Mouse (Mus musculus): ENCODE data around the gene Manba. TPM values are rescaled to one million over a fixed set of nuclear protein-coding genes. Genes with fewer than 3 reads are reported as not detected.
A peak's percentile ranks its signal among the peaks of the same experiment; 100 is the strongest.
"Not testable (repeated sequence)": the region's sequence is repeated elsewhere in the genome, so short reads cannot be mapped to it uniquely, and the experiment has no call there.

The Manba gene
- total and polyA plus RNA-seq, 3 experiments, result 30.9 to 35.2 (median 31.5) TPM

DNA sequence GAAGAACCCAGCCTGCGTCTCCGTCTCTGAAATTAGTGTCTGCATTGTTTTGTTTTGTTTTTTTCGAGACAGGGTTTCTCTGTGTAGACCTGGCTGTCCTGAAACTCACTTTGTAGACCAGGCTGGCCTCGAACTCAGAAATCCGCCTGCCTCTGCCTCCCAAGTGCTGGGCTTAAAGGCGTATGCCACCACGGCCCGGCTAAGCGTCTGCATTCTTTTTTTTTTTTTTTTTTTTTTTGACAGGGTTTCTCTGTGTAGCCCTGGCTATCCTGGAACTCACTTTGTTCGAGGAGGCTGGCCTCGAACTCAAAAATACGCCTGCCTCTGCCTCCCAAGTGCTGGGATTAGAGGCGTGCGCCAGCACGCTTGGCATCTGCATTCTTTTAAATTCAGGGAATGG lies 761 bp upstream of the Manba start:
- Histone ChIP-seq H3K4me1 (ENCODE audit: control insufficient read depth in 1 of 2, insufficient read depth in 2 of 2) (peaks cover 6 to 36% of the 10 kb centered on the region in 2 experiments), H3K36me3 (replicated peaks in 1 of 2; ENCODE audit: control insufficient read depth in 1 of 2, insufficient read depth in 1 of 2, low read length in 1 of 2) (peaks cover 0 to 48% of the 10 kb centered on the region in 2 experiments), H3K4me2 (ENCODE audit: insufficient read depth, low read depth, poor library complexity, severe bottlenecking) (peak overlapping the region; percentile 72), H3K9ac (ENCODE audit: insufficient read depth, low read depth) (peak overlapping the region; percentile 47), H3K4me3 (replicated peaks in 1 of 3; ENCODE audit: low read depth in 2 of 3, low read length in 2 of 3, poor library complexity in 1 of 3) (peak overlapping the region; percentile 65 to 89 (median 74))
- DNase-seq (ENCODE audit: extremely low read depth); H3K79me2 ChIP-seq (replicated peaks; ENCODE audit: control insufficient read depth, extremely low read depth, insufficient read depth, poor library complexity, severe bottlenecking); H3K27me3 ChIP-seq (replicated peaks); H3K9me3 ChIP-seq (replicated peaks; ENCODE audit: low read length); dilution Hi-C loops (cut with MboI; ENCODE audit: extremely low pct_ligation_motif_present, extremely low pct_unique_long_range_greater_than_20kb, low sequenced_read_pairs); in situ Hi-C loops (cut with MboI; ENCODE audit: low pct_ligation_motif_present, low pct_unique_long_range_greater_than_20kb, low sequenced_read_pairs); H3K27ac ChIP-seq (ENCODE audit: insufficient read depth, low read depth): not testable (repeated sequence)
- TF ChIP-seq RCOR1 (conservative IDR thresholded peaks at IDR 0.05; ENCODE audit: low read depth, low read length) (0 out of 2 replicates have a peak, but pooled peaks have one; percentile 13), ZNF384 (IDR thresholded peaks at IDR 0.05; ENCODE audit: low read depth, low read length) (peak; percentile 46)

DNA sequence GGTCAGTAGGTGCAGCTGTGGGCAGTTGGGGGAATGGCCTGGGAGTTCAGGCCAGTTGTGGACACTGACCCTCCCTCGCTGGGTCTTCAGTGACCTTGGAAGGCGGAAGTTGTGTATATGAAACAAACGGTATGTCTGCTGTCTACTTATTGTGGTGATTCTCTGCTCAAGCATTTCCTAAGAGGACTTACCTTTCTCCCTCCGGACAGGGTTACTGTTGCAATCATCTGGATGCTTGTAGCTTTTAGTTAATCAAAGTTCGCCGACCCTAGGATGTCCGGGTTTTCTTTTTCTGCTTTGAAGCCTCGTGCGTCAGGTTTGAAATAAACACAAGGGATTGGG lies 460 bp downstream of the Manba start:
- in situ Hi-C loops (cut with MboI; ENCODE audit: low pct_ligation_motif_present, low pct_unique_long_range_greater_than_20kb, low sequenced_read_pairs), result no loop called here
- Histone ChIP-seq H3K4me3 (replicated peaks in 1 of 3; ENCODE audit: low read depth in 2 of 3, low read length in 2 of 3, poor library complexity in 1 of 3) (peak overlapping the region; percentile 65 to 89 (median 74)), H3K9ac (ENCODE audit: insufficient read depth, low read depth) (peak overlapping the region; percentile 47), H3K36me3 (replicated peaks in 1 of 2; ENCODE audit: control insufficient read depth in 1 of 2, insufficient read depth in 1 of 2, low read length in 1 of 2) (peaks cover 0 to 51% of the 10 kb centered on the region in 2 experiments), H3K9me3 (replicated peaks; ENCODE audit: low read length) (peaks cover 5% of the 10 kb centered on the region), H3K27ac (ENCODE audit: insufficient read depth, low read depth) (peak overlapping the region; percentile 9; the same call in 1 of the 2 replicates), H3K79me2 (replicated peaks; ENCODE audit: control insufficient read depth, extremely low read depth, insufficient read depth, poor library complexity, severe bottlenecking) (peaks cover 8% of the 10 kb centered on the region), H3K4me2 (ENCODE audit: insufficient read depth, low read depth, poor library complexity, severe bottlenecking) (peak overlapping the region; percentile 72), H3K4me1 (ENCODE audit: control insufficient read depth in 1 of 2, insufficient read depth in 2 of 2) (peaks cover 6 to 36% of the 10 kb centered on the region in 2 experiments), H3K27me3 (replicated peaks) (no peaks in the 10 kb centered on the region)
- dilution Hi-C loops (cut with MboI; ENCODE audit: extremely low pct_ligation_motif_present, extremely low pct_unique_long_range_greater_than_20kb, low sequenced_read_pairs), result no loop called here
- DNase-seq (ENCODE audit: extremely low read depth), result no peak
- TF ChIP-seq ZKSCAN1 (IDR thresholded peaks at IDR 0.05; ENCODE audit: borderline replicate concordance, low read depth, low read length) (no peak), POLR2A (IDR thresholded peaks at IDR 0.05; ENCODE audit: low read depth, low read length) (no peak), ZMIZ1 (IDR thresholded peaks at IDR 0.05; ENCODE audit: low read depth, low read length) (no peak), NELFE (IDR thresholded peaks at IDR 0.05; ENCODE audit: low read depth, low read length) (no peak; the same call in 1 of the 2 replicates), RCOR1 (conservative IDR thresholded peaks at IDR 0.05; ENCODE audit: low read depth, low read length) (no peak), GABPA (IDR thresholded peaks at IDR 0.05; ENCODE audit: insufficient replicate concordance, low read depth, low read length) (no peak), MAX (IDR thresholded peaks at IDR 0.05; ENCODE audit: low read length) (peak; percentile 77), PAX5 (IDR thresholded peaks at IDR 0.05; ENCODE audit: low read length) (no peak), TCF12 (IDR thresholded peaks at IDR 0.05; ENCODE audit: low read depth, low read length) (no peak), EP300 (IDR thresholded peaks at IDR 0.05; ENCODE audit: low read length) (0 out of 2 replicates have a peak, but pooled peaks have one; percentile 31), CTCF (conservative IDR thresholded peaks at IDR 0.05 in 1 of 2, IDR thresholded peaks at IDR 0.05 in 1 of 2; ENCODE audit: low read depth in 2 of 2, low read length in 2 of 2) (no peak), ETS1 (conservative IDR thresholded peaks at IDR 0.05; ENCODE audit: low read depth, low read length) (no peak), MAFK (IDR thresholded peaks at IDR 0.05; ENCODE audit: insufficient replicate concordance, low read length) (no peak), SMC3 (IDR thresholded peaks at IDR 0.05; ENCODE audit: low read depth, low read length) (no peak), POLR2AphosphoS2 (IDR thresholded peaks at IDR 0.05; ENCODE audit: low read depth, low read length) (no peak), ELF1 (IDR thresholded peaks at IDR 0.05; ENCODE audit: low read depth, low read length) (peak; percentile 37; the same call in 1 of the 2 replicates), ZNF384 (IDR thresholded peaks at IDR 0.05; ENCODE audit: low read depth, low read length) (no peak), USF1 (IDR thresholded peaks at IDR 0.05; ENCODE audit: low read depth, low read length) (no peak), MYC (IDR thresholded peaks at IDR 0.05; ENCODE audit: low read depth, low read length) (peak; percentile 34; the same call in 1 of the 2 replicates), USF2 (conservative IDR thresholded peaks at IDR 0.05; ENCODE audit: low read depth, low read length) (no peak), JUND (conservative IDR thresholded peaks at IDR 0.05; ENCODE audit: low read depth, low read length) (no peak), JUN (IDR thresholded peaks at IDR 0.05; ENCODE audit: insufficient read depth, low read depth, low read length) (no peak), TBP (conservative IDR thresholded peaks at IDR 0.05; ENCODE audit: low read depth, low read length) (no peak), HCFC1 (IDR thresholded peaks at IDR 0.05; ENCODE audit: low read depth, low read length) (peak; percentile 24; the same call in 1 of the 2 replicates), BHLHE40 (IDR thresholded peaks at IDR 0.05; ENCODE audit: low read depth, low read length) (0 out of 2 replicates have a peak, but pooled peaks have one; percentile 4), RAD21 (IDR thresholded peaks at IDR 0.05; ENCODE audit: low read depth, low read length) (no peak), KAT2A (IDR thresholded peaks at IDR 0.05; ENCODE audit: insufficient replicate concordance, low read length) (no peak), MXI1 (IDR thresholded peaks at IDR 0.05; ENCODE audit: low read depth, low read length) (0 out of 2 replicates have a peak, but pooled peaks have one; percentile 5), CHD1 (IDR thresholded peaks at IDR 0.05; ENCODE audit: low read depth, low read length) (peak; percentile 89; the same call in 1 of the 2 replicates), CHD2 (IDR thresholded peaks at IDR 0.05; ENCODE audit: low read length) (peak; percentile 43), SIN3A (IDR thresholded peaks at IDR 0.05; ENCODE audit: low read length) (peak; percentile 90), IRF4 (IDR thresholded peaks at IDR 0.05; ENCODE audit: low read depth, low read length) (no peak), NRF1 (IDR thresholded peaks at IDR 0.05; ENCODE audit: low read depth, low read length) (no peak)

All from CH12.LX (cell line).